Comparison of ENCODE assay signal across 7 mouse cellular contexts in the genomic region with DNA sequence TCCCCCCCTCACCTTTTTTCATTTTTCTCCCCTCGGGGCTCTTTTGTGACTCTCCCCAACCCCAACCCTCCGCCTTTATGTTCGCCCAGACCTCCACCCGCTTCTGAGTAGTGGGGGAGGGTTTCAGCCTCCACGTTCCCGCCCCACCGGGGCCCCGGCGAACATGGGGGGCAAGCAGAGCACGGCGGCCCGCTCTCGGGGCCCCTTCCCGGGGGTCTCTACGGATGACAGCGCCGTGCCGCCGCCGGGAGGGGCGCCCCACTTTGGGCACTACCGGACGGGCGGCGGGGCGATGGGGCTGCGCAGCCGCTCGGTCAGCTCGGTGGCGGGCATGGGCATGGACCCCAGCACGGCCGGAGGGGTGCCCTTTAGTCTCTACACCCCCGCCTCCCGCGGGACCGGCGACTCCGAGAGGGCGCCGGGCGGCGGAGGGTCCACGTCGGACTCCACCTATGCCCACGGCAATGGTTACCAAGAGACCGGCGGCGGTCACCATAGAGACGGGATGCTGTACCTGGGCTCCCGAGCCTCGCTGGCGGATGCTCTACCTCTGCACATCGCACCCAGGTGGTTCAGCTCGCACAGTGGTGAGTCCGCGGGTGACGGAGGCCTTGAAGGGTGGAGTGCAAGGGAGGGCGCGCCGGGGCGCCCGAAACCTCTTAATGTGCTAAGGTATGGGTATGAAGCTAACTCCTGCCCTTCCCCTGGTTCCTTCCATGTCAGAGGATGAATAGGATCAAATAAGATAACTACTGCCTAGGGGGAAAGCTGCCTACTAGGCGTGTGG. TPM values are rescaled to one million over a fixed set of nuclear protein-coding genes. Genes with fewer than 3 reads are reported as not detected.
A peak's percentile ranks its signal among the peaks of the same experiment; 100 is the strongest.
DNase-seq lines count a peak whose midpoint lies in the region; ATAC-seq and TF ChIP-seq lines count a peak whose summit lies in the region.

No protein-coding gene starts in this region.

- H3K4me1 ChIP-seq in kidney, adult 2 months (ENCODE audit: control insufficient read depth, insufficient read depth, low read length): no peaks in the 10 kb centered on the region; the same call in 1 of the 2 replicates
- H3K4me1 ChIP-seq in limb, embryonic 15.5 days: peaks cover 32% of the 10 kb centered on the region
- H3K4me1 ChIP-seq in midbrain, embryonic 14.5 days (ENCODE audit: control insufficient read depth, insufficient read depth, low read length): peaks cover 35% of the 10 kb centered on the region

- ATAC-seq in common myeloid progenitor, adult 5-6 weeks (replicated peaks; ENCODE audit: low read depth, poor library complexity, severe bottlenecking): peak; percentile 7; the same call in 1 of the 2 replicates
- peak; percentile 50; the same call in 1 of the 2 replicates for ATAC-seq in limb, embryonic 15.5 days (ENCODE audit: insufficient number of reproducible peaks, low FRiP score, low TSS enrichment, low read depth)
- ATAC-seq in midbrain, embryonic 14.5 days (ENCODE audit: low FRiP score, low TSS enrichment): peak; percentile 62

- WGBS in kidney, adult 2 months: 2% methylated on average over 63 of the region's 64 CpGs
- under 1% methylated on average over 64 of the region's 64 CpGs for WGBS in limb, embryonic 15.5 days
- WGBS in midbrain, embryonic 14.5 days: under 1% methylated on average over 64 of the region's 64 CpGs

- peak; percentile 35 to 44 for DNase-seq in adrenal gland, adult 18-20 months (ENCODE audit: low spot score in 2 of 2)
- peak; percentile 31 to 42 for DNase-seq in gastrocnemius, postnatal 4 days (ENCODE audit: low spot score in 2 of 2)
- DNase-seq in kidney, adult 2 months: peak; percentile 46
- peak; percentile 72 for DNase-seq in midbrain, embryonic 14.5 days
- peak; percentile 54 to 57 for DNase-seq in spleen, postnatal 36 days (ENCODE audit: low spot score in 2 of 2)

- no peak for TF ChIP-seq POLR2A in kidney, adult 2 months (IDR thresholded peaks at IDR 0.05; ENCODE audit: low read depth, low read length)

- no peaks in the 10 kb centered on the region for H3K27me3 ChIP-seq in kidney, adult 2 months (replicated peaks; ENCODE audit: control insufficient read depth, insufficient read depth, low read length)
- no peaks in the 10 kb centered on the region for H3K27me3 ChIP-seq in limb, embryonic 15.5 days
- no peaks in the 10 kb centered on the region for H3K27me3 ChIP-seq in midbrain, embryonic 14.5 days (ENCODE audit: control insufficient read depth, insufficient read depth, low read length)

- H3K4me2 ChIP-seq in limb, embryonic 15.5 days: peak overlapping the region; percentile 81
- H3K4me2 ChIP-seq in midbrain, embryonic 14.5 days (ENCODE audit: low read length): peak overlapping the region; percentile 95

- TF ChIP-seq CTCF in kidney, adult 2 months (conservative IDR thresholded peaks at IDR 0.05; ENCODE audit: insufficient read depth, insufficient read length, low read depth, low read length): no peak

- H3K4me3 ChIP-seq in kidney, adult 2 months (ENCODE audit: insufficient read depth, low read depth, low read length): peak overlapping the region; percentile 67
- peak overlapping the region; percentile 89 for H3K4me3 ChIP-seq in limb, embryonic 15.5 days
- H3K4me3 ChIP-seq in midbrain, embryonic 14.5 days (replicated peaks; ENCODE audit: low read depth, low read length): peak overlapping the region; percentile 97

- peak overlapping the region; percentile 90 for H3K9ac ChIP-seq in limb, embryonic 15.5 days
- peak overlapping the region; percentile 97 for H3K9ac ChIP-seq in midbrain, embryonic 14.5 days (replicated peaks; ENCODE audit: low read length)

- H3K9me3 ChIP-seq in limb, embryonic 15.5 days: no peaks in the 10 kb centered on the region
- no peaks in the 10 kb centered on the region for H3K9me3 ChIP-seq in midbrain, embryonic 14.5 days (ENCODE audit: control insufficient read depth, low read length)

- H3K36me3 ChIP-seq in kidney, adult 2 months (ENCODE audit: control insufficient read depth, insufficient read depth, low read length): no peaks in the 10 kb centered on the region
- no peaks in the 10 kb centered on the region for H3K36me3 ChIP-seq in limb, embryonic 15.5 days
- 0 out of 2 replicates have a peak, but pooled peaks cover 2% of the 10 kb centered on the region for H3K36me3 ChIP-seq in midbrain, embryonic 14.5 days (ENCODE audit: control insufficient read depth, insufficient read depth, low read length)

- peak overlapping the region; percentile 72; the same call in 1 of the 2 replicates for H3K27ac ChIP-seq in kidney, adult 2 months (ENCODE audit: insufficient read depth, low read depth, low read length)
- H3K27ac ChIP-seq in limb, embryonic 15.5 days: peak overlapping the region; percentile 93
- H3K27ac ChIP-seq in midbrain, embryonic 14.5 days (replicated peaks; ENCODE audit: low read depth, low read length): peak overlapping the region; percentile 97

RNA-seq across cellular contexts. Expression of a gene that starts 1.3 kb away (rescaled TPM):
- total RNA-seq in adrenal gland, adult 18-20 months (2021): 10 to 100 TPM; 31.0 to 36.3 TPM
- 71.0 and 78.3 TPM in 2 replicates for total RNA-seq in common myeloid progenitor, adult 5-6 weeks (2017)
- 10 to 100 TPM; 69.2 to 70.8 TPM for total RNA-seq in gastrocnemius, postnatal 4 days (2021)
- 38.5 and 39.7 TPM in 2 replicates for polyA plus RNA-seq in kidney, adult 2 months (2012; rRNA removed)
- 21.9 and 28.4 TPM in 2 replicates for polyA plus RNA-seq in limb, embryonic 15.5 days (2015; fragmentation: Nextera tagmentation; extraction: Ambion mirVana)
- polyA plus RNA-seq in midbrain, embryonic 14.5 days (2014; fragmentation: Nextera tagmentation; extraction: Ambion mirVana): 99.2 and 108 TPM in 2 replicates

RNA-seq across cellular contexts. Expression of a gene that starts 15.3 kb away (rescaled TPM):
- 10 to 100 TPM in 1 of 2 experiments, 1 to 10 TPM in 1; 9.2 to 10.3 TPM for total RNA-seq in adrenal gland, adult 18-20 months (2021)
- total RNA-seq in common myeloid progenitor, adult 5-6 weeks (2017): 5.1 and 7.9 TPM in 2 replicates
- 10 to 100 TPM; 13.0 to 13.3 TPM for total RNA-seq in gastrocnemius, postnatal 4 days (2021)
- 6.9 and 7.4 TPM in 2 replicates for polyA plus RNA-seq in kidney, adult 2 months (2012; rRNA removed)
- polyA plus RNA-seq in limb, embryonic 15.5 days (2015; fragmentation: Nextera tagmentation; extraction: Ambion mirVana): 5.6 and 6.2 TPM in 2 replicates
- polyA plus RNA-seq in midbrain, embryonic 14.5 days (2014; fragmentation: Nextera tagmentation; extraction: Ambion mirVana): 5.4 and 5.9 TPM in 2 replicates

Comparison
In these comparisons a context has a peak if more than half of its experiments do, and no peak if none do; other contexts are left out.
1. Peak in every context shown above with its lines: DNase-seq, ATAC-seq, H3K4me3 ChIP-seq and H3K27ac ChIP-seq.
2. ATAC-seq: peak in every context shown above with its lines; median percentile 62 in midbrain, embryonic 14.5 days; 50 in limb, embryonic 15.5 days; 7 in common myeloid progenitor, adult 5-6 weeks.